Mouse (Mus musculus) kidney, embryonic 14.5 days (tissue): ENCODE measurements around the gene Nkap. TPM values are rescaled to one million over a fixed set of nuclear protein-coding genes. Genes with fewer than 3 reads are reported as not detected.
A peak's percentile ranks its signal among the peaks of the same experiment; 100 is the strongest.
"Not testable (repeated sequence)": the region's sequence is repeated elsewhere in the genome, so short reads cannot be mapped to it uniquely, and the experiment has no call there.

Experiments used
- ATAC-seq: fragments of 200-750 bp; cut with Nextera tagmentation; 2 replicates; pipeline ENCODE4 v1.8.0; 2017; ENCODE audit warnings: moderate number of reproducible peaks, mild to moderate bottlenecking, moderate TSS enrichment, moderate library complexity; ENCODE audit not compliant: low FRiP score, low TSS enrichment
- H3K27ac ChIP-seq: fragments of 300-500 bp; sonication (generic); 2 replicates; pipeline ENCODE4 v1.5.1; 2014; ENCODE audit warnings: low read depth, mild to moderate bottlenecking, low read length, moderate library complexity, mixed read lengths
- H3K27me3 ChIP-seq: fragments of 300-500 bp; sonication (generic); 2 replicates; pipeline ENCODE4 v1.6.1; 2014; ENCODE audit warnings: mild to moderate bottlenecking, low read length; ENCODE audit not compliant: control insufficient read depth, insufficient read depth
- H3K36me3 ChIP-seq: fragments of 300-500 bp; sonication (generic); 2 replicates; pipeline ENCODE4 v1.6.1; 2014; ENCODE audit warnings: low read length, mixed read lengths; ENCODE audit not compliant: control insufficient read depth, insufficient read depth
- H3K4me1 ChIP-seq: fragments of 300-500 bp; sonication (generic); 2 replicates; pipeline ENCODE4 v1.6.1; 2014; ENCODE audit warnings: low read length, mixed read lengths; ENCODE audit not compliant: control insufficient read depth, insufficient read depth
- H3K4me2 ChIP-seq: fragments of 300-500 bp; sonication (generic); replicated peaks from 2 replicates; pipeline ENCODE4 v1.6.1; 2014; ENCODE audit warnings: low read depth, mild to moderate bottlenecking, low read length
- H3K4me3 ChIP-seq: fragments of 300-500 bp; sonication (generic); 2 replicates; pipeline ENCODE4 v1.5.1; 2014; ENCODE audit warnings: mild to moderate bottlenecking, low read length
- H3K9ac ChIP-seq: fragments of 300-500 bp; sonication (generic); 2 replicates; pipeline ENCODE4 v1.6.1; 2014; ENCODE audit warnings: low read depth, mild to moderate bottlenecking, low read length, moderate library complexity
- H3K9me3 ChIP-seq: fragments of 300-500 bp; sonication (generic); 2 replicates; pipeline ENCODE4 v1.6.1; 2016; ENCODE audit warnings: low read length; ENCODE audit not compliant: control insufficient read depth
- WGBS: fragments of 180-500 bp; shearing (Covaris S2); extraction: QIAGEN DNeasy Blood & Tissue Kit; methylation state at CpG from one replicate; pipeline ENCODE4 v1.1.7; 2014; 5-methylcytosine and 5-hydroxymethylcytosine counted together
- polyA plus RNA-seq: library from polyadenylated mRNA; unstranded; fragments of >200 nt; fragmentation: Nextera tagmentation; extraction: Ambion mirVana; gene quantifications from 2 replicates; pipeline ENCODE4 v1.2.1, GENCODE M21; 2014

Gene Nkap
- polyA plus RNA-seq, 1 experiment from 2014 or later, result 21.1 TPM

- not testable (repeated sequence) for H3K4me3 ChIP-seq, H3K9me3 ChIP-seq, H3K27ac ChIP-seq, H3K9ac ChIP-seq, H3K36me3 ChIP-seq, H3K27me3 ChIP-seq, H3K4me2 ChIP-seq, H3K4me1 ChIP-seq, ATAC-seq
- 74% methylated on average over 8 of the region's 8 CpGs for WGBS
Measured at GRCm38 (mm10) chrX:37184401-37184800, 57.8 kb downstream of the Nkap start.

GRCm38 (mm10) chrX:37190755-37191104 is 64.1 kb downstream of the Nkap start:
- H3K4me3 ChIP-seq, result peak overlapping the region; percentile 54
- no peak; the same call in 1 of the 2 replicates for ATAC-seq
- WGBS, result 31% methylated on average over 20 of the region's 20 CpGs
- no peaks in the 10 kb centered on the region for H3K27me3 ChIP-seq
- H3K4me2 ChIP-seq, result peak overlapping the region; percentile 59
- no peak overlapping the region for H3K27ac ChIP-seq
- no peaks in the 10 kb centered on the region for H3K36me3 ChIP-seq
- H3K4me1 ChIP-seq, result no peaks in the 10 kb centered on the region
- H3K9me3 ChIP-seq, result no peaks in the 10 kb centered on the region
- H3K9ac ChIP-seq, result peak overlapping the region; percentile 58

- no peaks in the 10 kb centered on the region for H3K27me3 ChIP-seq
- peak; percentile 90 for ATAC-seq
- 29% methylated on average over 62 of the region's 63 CpGs for WGBS
Measured at GRCm38 (mm10) chrX:37191105-37191743, 64.6 kb downstream of the Nkap start, which contains the start of the genes Ndufa1 and Rnf113a1. Ndufa1 (minus strand) TSS chrX:37191163. Rnf113a1 (plus strand) TSS chrX:37191245.

GRCm38 (mm10) chrX:37191744-37192379 is 65.3 kb downstream of the Nkap start:
- ATAC-seq, result peak; percentile 22; the same call in 1 of the 2 replicates
- Histone ChIP-seq H3K27ac (no peak overlapping the region), H3K36me3 (no peaks in the 10 kb centered on the region)

More at GRCm38 (mm10) chrX:37191105-37191743, 64.6 kb downstream of the Nkap start, which contains the start of the genes Ndufa1 and Rnf113a1:
- peak within 1 kb of the TSS; percentile 58 for H3K9ac ChIP-seq
- H3K4me2 ChIP-seq, result peak within 1 kb of the TSS; percentile 59
- no peaks in the 10 kb centered on the region for H3K36me3 ChIP-seq
- H3K9me3 ChIP-seq, result no peaks in the 10 kb centered on the region
- no peak within 1 kb of the TSS for H3K27ac ChIP-seq
- peak within 1 kb of the TSS; percentile 54 for H3K4me3 ChIP-seq
- no peaks in the 10 kb centered on the region for H3K4me1 ChIP-seq

GRCm38 (mm10) chrX:37198676-37199075 is 72.1 kb downstream of the Nkap start:
- Histone ChIP-seq H3K27ac (no peak overlapping the region), H3K4me3 (no peak overlapping the region), H3K4me2 (no peak overlapping the region), H3K27me3 (no peaks in the 10 kb centered on the region), H3K4me1 (no peaks in the 10 kb centered on the region), H3K9me3 (no peaks in the 10 kb centered on the region), H3K9ac (no peak overlapping the region), H3K36me3 (no peaks in the 10 kb centered on the region)
- WGBS, result 66% methylated on average over 8 of the region's 8 CpGs
- ATAC-seq, result no peak

More at GRCm38 (mm10) chrX:37191744-37192379, 65.3 kb downstream of the Nkap start:
- H3K9me3 ChIP-seq, result no peaks in the 10 kb centered on the region
- WGBS, result 40% methylated on average over 28 of the region's 28 CpGs
- H3K4me1 ChIP-seq, result no peaks in the 10 kb centered on the region
- peak overlapping the region; percentile 54 for H3K4me3 ChIP-seq
- H3K4me2 ChIP-seq, result peak overlapping the region; percentile 59
- H3K9ac ChIP-seq, result peak overlapping the region; percentile 58
- no peaks in the 10 kb centered on the region for H3K27me3 ChIP-seq

Other genes with a start within 250 kb of the Nkap start
- gene Nkrf, start 223.9 kb upstream of the Nkap start, polyA plus RNA-seq, result 2.8 and 3.7 TPM in 2 replicates
- gene Sept6, start 135.0 kb upstream of the Nkap start, polyA plus RNA-seq, result 19.3 and 27.9 TPM in 2 replicates
- gene Sowahd, start 78.0 kb upstream of the Nkap start, polyA plus RNA-seq, result not detected in 2 replicates
- gene Rpl39, start 41.4 kb upstream of the Nkap start, polyA plus RNA-seq, result 608 and 939 TPM in 2 replicates
- gene Upf3b, start 16.5 kb upstream of the Nkap start, polyA plus RNA-seq, result 27.4 and 33.8 TPM in 2 replicates
- gene Akap14, start 42.0 kb downstream of the Nkap start, polyA plus RNA-seq, result 0.23 TPM in 1 of 2 replicates, not detected in the other
- 410 and 565 TPM in 2 replicates for gene Ndufa1, start 64.4 kb downstream of the Nkap start, polyA plus RNA-seq
- 8.5 and 11.3 TPM in 2 replicates for gene Rnf113a1, start 64.5 kb downstream of the Nkap start, polyA plus RNA-seq
- gene Gm9, start 84.2 kb downstream of the Nkap start, polyA plus RNA-seq, result not detected in 2 replicates
- not detected in 2 replicates for gene Rhox1, start 95.5 kb downstream of the Nkap start, polyA plus RNA-seq
- gene Rhox2a, start 118.2 kb downstream of the Nkap start, polyA plus RNA-seq, result not detected in 2 replicates
- not detected in 2 replicates for gene Rhox3a, start 123.1 kb downstream of the Nkap start, polyA plus RNA-seq
- not detected in 2 replicates for gene Rhox4a, start 138.5 kb downstream of the Nkap start, polyA plus RNA-seq